Mouse (Mus musculus) forebrain, embryonic 13.5 days (tissue): ENCODE measurements around the gene Tmem39a. TPM values are rescaled to one million over a fixed set of nuclear protein-coding genes. Genes with fewer than 3 reads are reported as not detected.

Experiments
- ATAC-seq: fragments of 200-750 bp; cut with Nextera tagmentation; 2 replicates; pipeline ENCODE4 v1.8.0; 2017
- H3K27ac ChIP-seq: fragments of 300-500 bp; sonication (generic); 2 replicates; pipeline ENCODE4 v1.5.1; 2015; ENCODE audit warnings: inconsistent platforms, mild to moderate bottlenecking, moderate library complexity
- H3K27me3 ChIP-seq: fragments of 300-500 bp; sonication (generic); 2 replicates; pipeline ENCODE4 v1.6.1; 2015; ENCODE audit warnings: mild to moderate bottlenecking, inconsistent platforms
- H3K36me3 ChIP-seq: fragments of 300-500 bp; sonication (generic); 2 replicates; pipeline ENCODE4 v1.6.1; 2015; ENCODE audit warnings: mild to moderate bottlenecking, inconsistent platforms; ENCODE audit not compliant: poor library complexity, severe bottlenecking
- H3K4me1 ChIP-seq: fragments of 300-500 bp; sonication (generic); 2 replicates; pipeline ENCODE4 v1.6.1; 2015; ENCODE audit warnings: inconsistent platforms
- H3K4me2 ChIP-seq: fragments of 300-500 bp; sonication (generic); 2 replicates; pipeline ENCODE4 v1.6.1; 2015; ENCODE audit warnings: inconsistent platforms, mild to moderate bottlenecking, moderate library complexity
- H3K4me3 ChIP-seq: fragments of 300-500 bp; sonication (generic); 2 replicates; pipeline ENCODE4 v1.5.1; 2015; ENCODE audit warnings: mild to moderate bottlenecking, inconsistent platforms
- H3K9ac ChIP-seq: fragments of 300-500 bp; sonication (generic); 2 replicates; pipeline ENCODE4 v1.6.1; 2015; ENCODE audit warnings: mild to moderate bottlenecking, inconsistent platforms
- H3K9me3 ChIP-seq: fragments of 300-500 bp; sonication (generic); replicated peaks from 2 replicates; pipeline ENCODE4 v1.6.1; 2016; ENCODE audit warnings: inconsistent platforms
- WGBS: fragments of 180-500 bp; shearing (Covaris S2); methylation state at CpG from one replicate; pipeline ENCODE4 v1.1.7; 2015; 5-methylcytosine and 5-hydroxymethylcytosine counted together
- polyA plus RNA-seq: library from polyadenylated mRNA; unstranded; fragments of >200 nt; fragmentation: Nextera tagmentation; extraction: Ambion mirVana; gene quantifications from 2 replicates; pipeline ENCODE4 v1.2.1, GENCODE M21; 2015

Gene Tmem39a
- polyA plus RNA-seq, 1 experiment from 2014 or later: 42.9 TPM

DNA sequence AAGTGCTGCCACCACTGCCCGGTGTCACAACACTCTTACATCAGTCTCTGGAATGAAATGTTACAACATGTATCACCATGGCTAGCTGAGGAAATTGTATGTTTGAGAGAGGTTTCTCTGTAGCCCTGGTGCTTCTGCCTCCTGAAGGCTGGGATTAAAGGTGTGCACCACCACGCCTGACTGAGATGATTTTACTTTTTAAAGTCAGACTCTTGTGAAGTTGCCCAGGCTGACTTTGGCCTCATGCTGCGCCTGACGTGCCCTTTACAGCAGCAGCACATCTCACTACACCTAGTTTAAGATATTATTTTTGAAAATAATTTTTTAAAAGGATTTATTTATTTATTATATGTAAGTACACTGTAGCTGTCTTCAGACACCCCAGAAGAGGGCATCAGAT, 34.4 kb downstream of the Tmem39a start:
- H3K27me3 ChIP-seq: no peaks in the 10 kb centered on the region
- no peak overlapping the region for H3K4me2 ChIP-seq
- peaks cover 56% of the 10 kb centered on the region for H3K36me3 ChIP-seq
- no peak overlapping the region for H3K27ac ChIP-seq
- 95% methylated on average over 4 of the region's 4 CpGs for WGBS
- H3K4me3 ChIP-seq: no peak overlapping the region
- H3K9ac ChIP-seq: no peak overlapping the region
- ATAC-seq: no peak
- H3K9me3 ChIP-seq: no peaks in the 10 kb centered on the region
- H3K4me1 ChIP-seq: no peaks in the 10 kb centered on the region

DNA sequence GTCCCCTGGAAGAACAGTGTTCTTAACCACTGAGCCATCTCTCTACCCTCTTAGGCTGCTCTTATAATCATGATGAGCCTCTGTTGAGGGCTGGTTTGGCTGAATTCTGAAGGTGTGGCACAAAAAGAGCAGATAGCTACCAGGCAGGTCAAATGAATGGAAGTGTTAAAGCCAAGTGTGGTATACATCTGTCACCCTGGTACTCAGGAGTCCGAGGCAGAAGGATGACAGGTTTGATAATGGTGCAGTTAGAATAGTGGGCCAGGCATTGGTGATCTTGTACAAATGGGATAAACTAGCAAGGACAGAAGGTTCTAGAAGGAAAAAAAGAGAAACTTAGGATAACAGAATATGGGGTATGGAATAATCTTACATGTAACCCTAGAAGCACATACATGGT, 35.9 kb downstream of the Tmem39a start:
- ATAC-seq: no peak
- WGBS: 81% methylated on average over 1 of the region's 1 CpGs

DNA sequence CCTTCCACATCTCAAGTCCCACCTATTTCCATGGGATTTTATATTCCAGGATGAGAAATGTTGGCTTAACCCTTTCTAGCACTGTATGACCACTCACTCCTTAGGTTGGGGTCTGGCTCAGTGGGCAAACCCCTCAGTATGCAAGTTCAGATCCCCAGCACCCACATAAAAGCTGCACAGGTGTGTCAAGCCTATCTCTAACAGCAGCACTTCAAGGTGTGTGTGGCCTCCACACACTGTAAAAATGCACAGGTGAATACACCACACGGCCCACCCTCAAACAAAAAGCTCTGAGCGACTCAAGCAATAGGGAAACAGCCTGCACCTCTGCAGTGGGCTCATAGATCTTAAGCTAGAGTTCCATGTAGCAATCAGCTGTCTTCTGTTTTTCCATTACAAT, 37.6 kb downstream of the Tmem39a start:
- Histone ChIP-seq H3K4me3 (no peak overlapping the region), H3K4me2 (no peak overlapping the region), H3K9ac (no peak overlapping the region), H3K4me1 (no peaks in the 10 kb centered on the region), H3K27ac (no peak overlapping the region), H3K27me3 (no peaks in the 10 kb centered on the region), H3K36me3 (peaks cover 32% of the 10 kb centered on the region), H3K9me3 (no peaks in the 10 kb centered on the region)
- ATAC-seq: no peak
- WGBS: 81% methylated on average over 2 of the region's 2 CpGs

More for the DNA sequence above, 35.9 kb downstream of the Tmem39a start:
- Histone ChIP-seq H3K4me3 (no peak overlapping the region), H3K9ac (no peak overlapping the region), H3K27ac (no peak overlapping the region), H3K4me2 (no peak overlapping the region), H3K27me3 (no peaks in the 10 kb centered on the region), H3K4me1 (no peaks in the 10 kb centered on the region), H3K9me3 (no peaks in the 10 kb centered on the region), H3K36me3 (peaks cover 41% of the 10 kb centered on the region)

DNA sequence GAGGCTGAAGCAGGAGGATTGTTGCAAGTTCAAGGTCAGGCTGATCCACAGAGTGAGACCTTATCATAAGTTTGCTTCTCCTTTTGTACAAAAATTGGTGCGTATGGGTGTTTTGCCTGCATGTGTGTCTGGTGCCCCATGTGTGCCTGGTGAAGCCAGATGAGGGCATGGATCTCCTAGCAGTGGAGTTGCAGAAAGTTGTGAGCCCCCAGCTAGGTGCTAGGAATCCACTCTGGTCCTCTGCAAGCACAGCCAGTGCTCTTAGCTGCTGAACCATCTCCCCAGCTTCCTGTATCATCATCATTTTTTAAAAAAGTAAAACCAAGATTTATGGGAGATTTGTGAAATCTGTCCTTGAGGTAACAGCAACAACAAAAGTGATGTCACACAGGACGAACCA, 38.2 kb downstream of the Tmem39a start:
- WGBS: 94% methylated on average over 2 of the region's 2 CpGs
- Histone ChIP-seq H3K36me3 (peaks cover 27% of the 10 kb centered on the region), H3K4me3 (no peak overlapping the region), H3K4me2 (no peak overlapping the region), H3K9me3 (no peaks in the 10 kb centered on the region), H3K27ac (no peak overlapping the region), H3K27me3 (no peaks in the 10 kb centered on the region), H3K4me1 (no peaks in the 10 kb centered on the region), H3K9ac (no peak overlapping the region)
- no peak for ATAC-seq

- H3K4me1 ChIP-seq: no peaks in the 10 kb centered on the region
- 81% methylated on average over 11 of the region's 11 CpGs for WGBS
These were observed 40.6 kb downstream of the Tmem39a start for GRCm38 (mm10) chr16:38598986-38599680.

DNA sequence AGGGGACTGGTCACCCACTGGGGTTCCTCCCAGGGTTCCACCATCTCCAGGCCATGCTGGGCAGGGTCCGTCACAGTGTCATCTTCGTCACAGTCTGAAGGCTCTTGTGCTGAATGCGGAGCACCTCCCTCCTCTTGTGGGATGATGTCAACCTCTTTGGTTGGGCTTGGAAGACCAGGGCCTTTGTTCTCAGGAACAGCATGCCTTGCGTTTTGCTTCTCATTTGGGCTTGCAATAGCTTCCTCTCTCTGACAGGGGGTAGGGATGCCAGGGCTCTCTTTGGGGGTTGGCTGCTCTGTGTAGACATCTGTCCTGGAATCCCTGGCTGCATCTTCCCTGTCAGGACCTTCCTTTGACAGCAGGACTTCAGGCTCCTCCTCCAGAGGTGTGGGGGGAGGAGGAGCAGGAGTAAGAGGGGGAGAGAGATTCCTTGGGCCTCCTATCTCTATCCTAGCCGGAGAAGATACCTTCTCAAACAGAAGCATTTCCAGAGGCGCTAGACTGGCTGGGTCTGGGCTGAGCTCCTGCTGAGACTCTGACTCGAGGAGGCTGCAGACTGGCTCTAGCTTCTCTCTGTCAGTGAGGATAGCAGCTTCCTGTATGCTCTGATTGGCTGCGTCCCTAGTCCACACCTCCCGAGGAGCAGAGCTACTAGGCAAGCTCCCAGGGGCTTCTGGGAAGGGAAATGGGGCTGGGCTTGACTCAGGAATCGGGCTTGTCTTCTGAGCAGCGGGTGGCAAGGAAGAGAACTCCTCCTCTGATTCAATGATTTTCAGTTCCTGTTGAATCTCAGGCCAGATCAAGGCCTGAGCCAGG, 44.7 kb downstream of the Tmem39a start:
- 49% methylated on average over 11 of the region's 11 CpGs for WGBS
- ATAC-seq: peak; percentile 38; the same call in 1 of the 2 replicates
- Histone ChIP-seq H3K4me1 (no peaks in the 10 kb centered on the region), H3K9ac (no peak overlapping the region), H3K36me3 (no peaks in the 10 kb centered on the region), H3K9me3 (no peaks in the 10 kb centered on the region), H3K27ac (no peak overlapping the region), H3K4me2 (no peak overlapping the region), H3K27me3 (no peaks in the 10 kb centered on the region), H3K4me3 (no peak overlapping the region)

More at GRCm38 (mm10) chr16:38598986-38599680, 40.6 kb downstream of the Tmem39a start:
- no peak for ATAC-seq
- Histone ChIP-seq H3K4me3 (no peak overlapping the region), H3K9me3 (no peaks in the 10 kb centered on the region), H3K27me3 (no peaks in the 10 kb centered on the region), H3K36me3 (peaks cover 6% of the 10 kb centered on the region; the same call in 1 of the 2 replicates), H3K4me2 (no peak overlapping the region), H3K27ac (no peak overlapping the region), H3K9ac (no peak overlapping the region)

- Histone ChIP-seq H3K9ac (no peak overlapping the region), H3K9me3 (peaks cover 6% of the 10 kb centered on the region; the same call in 1 of the 2 replicates), H3K27me3 (no peaks in the 10 kb centered on the region), H3K4me3 (no peak overlapping the region), H3K27ac (no peak overlapping the region), H3K36me3 (no peaks in the 10 kb centered on the region), H3K4me2 (no peak overlapping the region), H3K4me1 (no peaks in the 10 kb centered on the region)
- ATAC-seq: no peak
- 90% methylated on average over 7 of the region's 7 CpGs for WGBS
These were observed 48.0 kb downstream of the Tmem39a start for GRCm38 (mm10) chr16:38606509-38606908.

DNA sequence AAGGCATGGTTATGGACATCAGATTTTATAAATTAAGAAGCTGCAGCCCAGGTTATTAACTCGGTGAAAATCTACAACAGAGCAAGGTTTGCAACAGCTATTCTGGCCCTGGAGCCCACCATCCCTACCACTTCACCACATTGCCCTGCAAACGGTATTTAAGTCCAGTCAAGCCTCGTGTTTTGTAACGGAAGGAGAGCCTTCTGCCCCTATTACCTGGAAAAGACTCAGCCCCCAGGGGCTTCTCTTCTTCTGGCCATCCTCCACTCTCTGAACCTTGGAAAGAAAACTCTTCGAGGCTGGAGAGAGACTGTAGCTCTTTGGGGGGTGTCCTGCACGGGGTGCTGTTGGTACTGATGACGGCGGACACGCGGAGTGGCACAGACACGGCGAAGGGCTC, 50.2 kb downstream of the Tmem39a start:
- no peak for ATAC-seq
- no peak overlapping the region for H3K27ac ChIP-seq
- WGBS: 84% methylated on average over 12 of the region's 12 CpGs

DNA sequence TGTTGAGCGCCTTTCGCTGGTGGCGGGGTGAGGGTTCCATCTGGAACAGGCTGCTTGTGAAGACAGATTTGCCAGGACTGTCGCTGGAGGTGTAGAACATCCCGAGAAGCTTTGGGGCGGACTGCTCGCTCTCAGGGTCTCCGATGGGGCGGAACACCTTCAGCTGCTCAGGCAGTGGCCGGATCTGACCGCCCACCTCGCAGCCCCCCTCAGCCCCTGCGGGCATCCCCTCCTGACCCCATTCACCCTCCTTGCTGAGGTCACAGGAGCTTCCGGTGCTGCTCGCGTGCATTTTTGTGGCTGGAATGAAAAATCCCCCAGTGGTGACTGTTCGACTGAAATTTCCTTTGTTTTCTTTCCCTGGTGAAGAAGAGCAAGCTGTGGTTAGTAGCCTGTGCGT, 50.6 kb downstream of the Tmem39a start:
- Histone ChIP-seq H3K4me2 (no peak overlapping the region), H3K36me3 (no peaks in the 10 kb centered on the region), H3K27ac (no peak overlapping the region), H3K4me1 (no peaks in the 10 kb centered on the region), H3K4me3 (no peak overlapping the region), H3K9ac (no peak overlapping the region), H3K9me3 (peaks cover 6% of the 10 kb centered on the region; the same call in 1 of the 2 replicates), H3K27me3 (no peaks in the 10 kb centered on the region)
- no peak for ATAC-seq
- WGBS: 77% methylated on average over 18 of the region's 18 CpGs

More for the DNA sequence above, 50.2 kb downstream of the Tmem39a start:
- H3K9me3 ChIP-seq: peaks cover 6% of the 10 kb centered on the region; the same call in 1 of the 2 replicates
- no peaks in the 10 kb centered on the region for H3K27me3 ChIP-seq
- no peak overlapping the region for H3K9ac ChIP-seq
- no peaks in the 10 kb centered on the region for H3K4me1 ChIP-seq
- H3K4me2 ChIP-seq: no peak overlapping the region
- no peak overlapping the region for H3K4me3 ChIP-seq
- no peaks in the 10 kb centered on the region for H3K36me3 ChIP-seq

- ATAC-seq: no peak
- Histone ChIP-seq H3K36me3 (no peaks in the 10 kb centered on the region), H3K9ac (no peak overlapping the region), H3K4me1 (no peaks in the 10 kb centered on the region), H3K4me2 (no peak overlapping the region), H3K4me3 (no peak overlapping the region), H3K9me3 (peaks cover 6% of the 10 kb centered on the region; the same call in 1 of the 2 replicates), H3K27me3 (no peaks in the 10 kb centered on the region), H3K27ac (no peak overlapping the region)
- WGBS: 85% methylated on average over 5 of the region's 5 CpGs
These were observed 54.1 kb downstream of the Tmem39a start for GRCm38 (mm10) chr16:38612646-38613045.

- Histone ChIP-seq H3K4me1 (no peaks in the 10 kb centered on the region), H3K9me3 (peaks cover 6% of the 10 kb centered on the region; the same call in 1 of the 2 replicates), H3K4me3 (no peak overlapping the region), H3K4me2 (no peak overlapping the region), H3K27ac (no peak overlapping the region), H3K27me3 (no peaks in the 10 kb centered on the region), H3K9ac (no peak overlapping the region), H3K36me3 (no peaks in the 10 kb centered on the region)
- WGBS: 91% methylated on average over 6 of the region's 6 CpGs
- ATAC-seq: no peak
These were observed 55.1 kb downstream of the Tmem39a start for GRCm38 (mm10) chr16:38613646-38614045.

DNA sequence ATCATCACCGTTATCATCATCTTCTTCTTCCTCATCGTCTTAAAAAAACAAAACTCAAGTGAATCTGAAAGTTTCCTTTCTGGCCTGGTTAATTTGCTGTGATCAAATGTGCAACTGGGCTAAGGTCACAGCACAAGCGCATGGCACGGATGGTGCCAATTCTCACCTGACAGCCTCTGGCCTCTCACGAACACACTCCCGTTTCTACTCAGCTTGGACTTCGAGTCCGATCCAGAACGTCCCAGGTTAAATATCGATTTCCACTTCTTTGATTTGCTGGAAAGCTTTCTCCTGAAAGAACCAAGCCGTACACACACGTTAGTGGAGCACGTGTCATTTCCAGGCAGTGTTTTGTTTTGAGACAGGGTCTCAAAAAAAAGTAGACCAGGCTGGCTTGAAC, 59.5 kb downstream of the Tmem39a start:
- H3K4me1 ChIP-seq: no peaks in the 10 kb centered on the region
- no peak overlapping the region for H3K27ac ChIP-seq
- no peak overlapping the region for H3K4me3 ChIP-seq
- no peak for ATAC-seq
- 95% methylated on average over 13 of the region's 13 CpGs for WGBS
- no peaks in the 10 kb centered on the region for H3K36me3 ChIP-seq
- no peak overlapping the region for H3K9ac ChIP-seq
- no peak overlapping the region for H3K4me2 ChIP-seq
- H3K9me3 ChIP-seq: no peaks in the 10 kb centered on the region; the same call in 1 of the 2 replicates
- no peaks in the 10 kb centered on the region for H3K27me3 ChIP-seq
